Mouse (Mus musculus) limb, embryonic 14.5 days (tissue): ENCODE results near the gene Ubtf. TPM values are rescaled to one million over a fixed set of nuclear protein-coding genes. Genes with fewer than 3 reads are reported as not detected.

Experiments used
- ATAC-seq: fragments of 200-750 bp; cut with Nextera tagmentation; 2 replicates; pipeline ENCODE4 v1.8.0; 2017; ENCODE audit warnings: low read depth, moderate number of reproducible peaks, moderate TSS enrichment; ENCODE audit not compliant: low FRiP score
- DNase-seq: peaks from one replicate; pipeline ENCODE4 v3.0.0-alpha.2; 2015; ENCODE audit warnings: low spot score
- H3K27ac ChIP-seq: fragments of 300-500 bp; sonication (generic); replicated peaks from 2 replicates; pipeline ENCODE4 v1.5.1; 2014; ENCODE audit warnings: low read depth, mild to moderate bottlenecking, low read length, moderate library complexity, mixed read lengths
- H3K27me3 ChIP-seq: fragments of 300-500 bp; sonication (generic); 2 replicates; pipeline ENCODE4 v1.6.1; 2014; ENCODE audit warnings: low read length, mixed read lengths; ENCODE audit not compliant: control insufficient read depth, insufficient read depth
- H3K36me3 ChIP-seq: fragments of 300-500 bp; sonication (generic); 2 replicates; pipeline ENCODE4 v1.6.1; 2014; ENCODE audit warnings: mild to moderate bottlenecking, low read length, moderate library complexity, mixed read lengths; ENCODE audit not compliant: control insufficient read depth, insufficient read depth
- H3K4me1 ChIP-seq: fragments of 300-500 bp; sonication (generic); 2 replicates; pipeline ENCODE4 v1.6.1; 2014; ENCODE audit warnings: antibody characterized with exemption, low read length, mixed read lengths; ENCODE audit not compliant: control insufficient read depth, insufficient read depth
- H3K4me2 ChIP-seq: fragments of 300-500 bp; sonication (generic); replicated peaks from 2 replicates; pipeline ENCODE4 v1.6.1; 2014; ENCODE audit warnings: low read depth, mild to moderate bottlenecking, low read length, moderate library complexity; ENCODE audit not compliant: severe bottlenecking
- H3K4me3 ChIP-seq: fragments of 300-500 bp; sonication (generic); replicated peaks from 2 replicates; pipeline ENCODE4 v1.5.1; 2014; ENCODE audit warnings: low read length
- H3K9ac ChIP-seq: fragments of 300-500 bp; sonication (generic); 2 replicates; pipeline ENCODE4 v1.6.1; 2014; ENCODE audit warnings: mild to moderate bottlenecking, low read depth, low read length, moderate library complexity; ENCODE audit not compliant: severe bottlenecking
- H3K9me3 ChIP-seq: fragments of 300-500 bp; sonication (generic); 2 replicates; pipeline ENCODE4 v1.6.1; 2016; ENCODE audit warnings: low read length; ENCODE audit not compliant: control insufficient read depth
- POLR2A ChIP-seq: fragments of 200-500 bp; IDR thresholded peaks from 2 replicates; pipeline ENCODE4 v1.8.0; 2012; ENCODE audit warnings: inconsistent platforms, mild to moderate bottlenecking, moderate library complexity, borderline replicate concordance; ENCODE audit not compliant: insufficient read depth, insufficient read length; ENCODE audit errors: extremely low read depth
- WGBS: fragments of 180-500 bp; shearing (Covaris S2); extraction: QIAGEN DNeasy Blood & Tissue Kit; methylation state at CpG from one replicate; pipeline ENCODE4 v1.1.7; 2014; 5-methylcytosine and 5-hydroxymethylcytosine counted together
- polyA plus RNA-seq, 2 experiments: library from polyadenylated mRNA; depleted of rRNA in 1 of 2; stranded (reverse) in 1 of 2; unstranded in 1 of 2; fragments of >200 nt; fragmentation: Nextera tagmentation in 1 of 2; extraction: Ambion mirVana in 1 of 2; gene quantifications; 2 replicates each; pipeline versions ENCODE4 v1.2.1 to v1.2.3; 2012 to 2014

Ubtf gene
- polyA plus RNA-seq, 2 experiments = 79.7 to 81.3 TPM

DNA sequence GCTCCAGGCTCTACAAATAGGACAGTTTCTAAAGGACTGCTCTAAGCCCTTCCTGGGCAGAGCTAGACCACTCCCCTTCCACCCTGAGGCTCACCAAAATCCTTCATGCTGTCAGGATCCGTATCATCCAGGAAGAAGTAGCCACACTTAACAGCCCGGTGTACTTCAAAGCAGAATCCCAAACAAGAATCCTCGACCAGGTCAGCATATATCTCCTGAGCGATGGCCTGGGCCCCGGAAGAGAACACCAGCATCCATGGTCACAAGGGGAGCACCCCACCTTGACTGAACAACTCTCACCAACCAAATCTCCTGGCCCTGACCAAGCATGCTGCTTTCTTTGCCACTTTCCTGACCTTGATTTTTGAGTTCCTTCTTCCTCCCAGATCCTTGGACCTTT, 25.1 kb downstream of the Ubtf start:
- 68% methylated on average over 5 of the region's 5 CpGs for WGBS
- H3K4me1 ChIP-seq = peaks cover 13% of the 10 kb centered on the region; the same call in 1 of the 2 replicates
- no peaks in the 10 kb centered on the region for H3K27me3 ChIP-seq
- TF ChIP-seq POLR2A = no peak
- ATAC-seq (no peak), DNase-seq (no peak)
- no peaks in the 10 kb centered on the region for H3K9me3 ChIP-seq
- no peak overlapping the region; the same call in 1 of the 2 replicates for H3K4me2 ChIP-seq
- H3K36me3 ChIP-seq = peaks cover 45% of the 10 kb centered on the region
- H3K27ac ChIP-seq = no peak overlapping the region
- H3K9ac ChIP-seq = 0 out of 2 replicates have a peak overlapping the region, but pooled peaks have one; percentile 91
- H3K4me3 ChIP-seq = peak overlapping the region; percentile 89; the same call in 1 of the 2 replicates

DNA sequence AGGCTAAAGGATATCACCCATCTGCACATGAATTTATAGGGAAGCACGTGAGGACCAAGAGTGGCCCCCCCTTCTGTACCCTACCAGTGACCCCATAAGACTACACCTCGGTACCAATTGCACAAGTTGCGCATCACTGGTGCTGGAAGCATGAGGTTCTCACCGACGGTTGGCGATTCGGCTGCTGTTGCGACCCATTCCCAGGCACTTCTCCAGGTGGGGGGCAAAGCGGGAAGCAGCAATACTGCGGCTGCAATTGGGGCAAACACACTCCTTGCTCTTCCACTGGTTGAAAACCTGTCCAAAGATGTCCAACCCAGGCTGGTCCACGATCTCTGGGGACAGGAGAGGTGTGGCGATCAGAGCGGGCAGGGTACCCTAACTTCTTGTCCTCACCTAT, 25.6 kb downstream of the Ubtf start:
- no peak overlapping the region for H3K4me2 ChIP-seq
- 95% methylated on average over 13 of the region's 13 CpGs for WGBS
- no peaks in the 10 kb centered on the region for H3K27me3 ChIP-seq
- ATAC-seq = no peak
- H3K9me3 ChIP-seq = no peaks in the 10 kb centered on the region
- H3K4me3 ChIP-seq = no peak overlapping the region
- peaks cover 47% of the 10 kb centered on the region for H3K36me3 ChIP-seq
- H3K4me1 ChIP-seq = peaks cover 13% of the 10 kb centered on the region; the same call in 1 of the 2 replicates
- H3K27ac ChIP-seq = no peak overlapping the region
- DNase-seq = no peak
- TF ChIP-seq POLR2A = no peak
- H3K9ac ChIP-seq = no peak overlapping the region

GRCm38 (mm10) chr11:102291051-102291535, 28.4 kb downstream of the Ubtf start:
- no peak overlapping the region for H3K9ac ChIP-seq
- H3K4me3 ChIP-seq = no peak overlapping the region
- no peaks in the 10 kb centered on the region for H3K27me3 ChIP-seq
- H3K27ac ChIP-seq = no peak overlapping the region
- DNase-seq (no peak), ATAC-seq (no peak)
- WGBS = 78% methylated on average over 8 of the region's 11 CpGs
- H3K4me1 ChIP-seq = 0 out of 2 replicates have a peak, but pooled peaks cover 5% of the 10 kb centered on the region
- H3K4me2 ChIP-seq = no peak overlapping the region
- H3K36me3 ChIP-seq = peaks cover 63% of the 10 kb centered on the region
- no peak for TF ChIP-seq POLR2A
- H3K9me3 ChIP-seq = no peaks in the 10 kb centered on the region

DNA sequence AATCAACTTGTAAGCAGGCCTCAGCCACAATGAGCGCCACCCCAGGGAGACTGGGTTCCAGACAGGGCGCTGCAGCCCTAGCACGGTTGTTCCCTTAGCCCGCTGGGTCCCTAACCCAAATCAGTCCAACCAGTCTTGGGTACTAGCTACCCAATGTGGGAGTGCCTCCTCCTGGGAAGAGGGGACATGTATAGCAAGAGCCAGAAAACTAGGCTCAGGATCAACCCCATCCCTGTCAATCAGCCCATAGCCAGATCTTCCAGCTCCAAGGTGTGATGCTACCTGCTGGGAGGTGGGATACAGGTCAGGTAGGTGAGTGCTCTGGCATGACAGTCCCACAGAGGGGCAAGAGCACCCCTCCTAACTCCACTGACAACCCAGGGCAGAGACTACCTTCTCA, 29.4 kb downstream of the Ubtf start:
- Histone ChIP-seq H3K9ac (no peak overlapping the region), H3K4me2 (no peak overlapping the region), H3K27ac (no peak overlapping the region), H3K27me3 (no peaks in the 10 kb centered on the region), H3K4me3 (no peak overlapping the region), H3K9me3 (no peaks in the 10 kb centered on the region), H3K4me1 (peaks cover 10% of the 10 kb centered on the region), H3K36me3 (peaks cover 63% of the 10 kb centered on the region)
- TF ChIP-seq POLR2A = no peak
- no peak for ATAC-seq
- no peak for DNase-seq
- WGBS = 85% methylated on average over 4 of the region's 4 CpGs

DNA sequence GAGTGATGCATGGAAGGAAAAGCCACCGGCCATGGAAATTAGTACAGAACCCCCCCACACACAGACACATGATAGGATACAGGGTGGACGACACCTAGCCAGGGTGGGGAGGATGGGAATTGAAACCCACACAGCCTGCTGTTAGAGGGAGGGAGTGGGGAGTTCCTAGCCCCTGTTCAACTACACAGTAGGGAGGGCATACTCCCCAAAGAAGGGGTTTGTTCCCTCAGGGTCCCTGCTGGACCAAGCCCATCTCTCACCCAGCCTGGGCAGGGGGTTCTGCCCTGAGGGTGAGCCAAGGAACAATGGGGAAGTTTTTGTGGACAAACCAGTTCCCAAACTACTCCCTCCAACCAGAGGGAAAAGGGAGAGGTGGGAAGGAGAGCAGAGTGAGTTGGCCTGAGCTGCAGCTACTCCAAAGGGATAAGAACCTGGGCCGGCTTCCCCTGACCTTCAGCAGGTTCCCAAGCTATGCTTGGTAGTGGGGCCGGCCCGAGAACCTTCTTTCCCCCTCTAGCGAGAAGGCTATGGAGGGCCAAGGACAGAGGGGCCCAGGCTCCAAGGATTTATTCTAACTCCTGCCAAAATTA, 29.9 kb downstream of the Ubtf start:
- H3K27ac ChIP-seq = no peak overlapping the region
- peaks cover 63% of the 10 kb centered on the region for H3K36me3 ChIP-seq
- no peak overlapping the region for H3K4me3 ChIP-seq
- peaks cover 5% of the 10 kb centered on the region for H3K4me1 ChIP-seq
- no peaks in the 10 kb centered on the region for H3K9me3 ChIP-seq
- ATAC-seq = no peak
- no peak for DNase-seq
- 53% methylated on average over 6 of the region's 6 CpGs for WGBS
- no peak overlapping the region for H3K9ac ChIP-seq
- no peak for TF ChIP-seq POLR2A
- no peak overlapping the region for H3K4me2 ChIP-seq
- no peaks in the 10 kb centered on the region for H3K27me3 ChIP-seq
